Mouse (Mus musculus): Measurements from ENCODE around the gene Notum.

GRCm38 (mm10) chr11:120683536-120683935 is 22.6 kb upstream of the Notum start:
- TF ChIP-seq CTCF (IDR thresholded peaks at IDR 0.05; ENCODE audit: low read depth, low read length) (no peak), POLR2A (IDR thresholded peaks at IDR 0.05; ENCODE audit: extremely low read depth, insufficient read depth, low read length) (no peak)
